Mouse (Mus musculus): ENCODE measurements around the gene Atp6v0e. TPM values are rescaled to one million over a fixed set of nuclear protein-coding genes. Genes with fewer than 3 reads are reported as not detected.

Gene Atp6v0e
- polyA plus RNA-seq, 1 experiment from 2014 or later, result 90.5 TPM

GRCm38 (mm10) chr17:26727110-26727755 lies 64.2 kb downstream of the Atp6v0e start:
- Histone ChIP-seq H3K4me1 (ENCODE audit: control insufficient read depth, insufficient read depth, low read length) (no peaks in the 10 kb centered on the region), H3K9ac (replicated peaks; ENCODE audit: low read length) (no peak overlapping the region), H3K27me3 (ENCODE audit: control insufficient read depth, insufficient read depth, low read length) (no peaks in the 10 kb centered on the region), H3K9me3 (ENCODE audit: control insufficient read depth, low read length) (no peaks in the 10 kb centered on the region), H3K27ac (replicated peaks; ENCODE audit: low read depth, low read length) (no peak overlapping the region), H3K4me2 (ENCODE audit: low read length) (no peak overlapping the region), H3K4me3 (replicated peaks; ENCODE audit: low read depth, low read length) (no peak overlapping the region), H3K36me3 (ENCODE audit: control insufficient read depth, insufficient read depth, low read length) (no peaks in the 10 kb centered on the region)
- WGBS, result 72% methylated on average over 3 of the region's 3 CpGs
- DNase-seq (no peak), ATAC-seq (ENCODE audit: low FRiP score, low TSS enrichment) (no peak)

- Histone ChIP-seq H3K9me3 (ENCODE audit: control insufficient read depth, low read length) (no peaks in the 10 kb centered on the region), H3K4me3 (replicated peaks; ENCODE audit: low read depth, low read length) (no peak overlapping the region), H3K4me2 (ENCODE audit: low read length) (no peak overlapping the region), H3K9ac (replicated peaks; ENCODE audit: low read length) (no peak overlapping the region), H3K27me3 (ENCODE audit: control insufficient read depth, insufficient read depth, low read length) (no peaks in the 10 kb centered on the region), H3K27ac (replicated peaks; ENCODE audit: low read depth, low read length) (no peak overlapping the region), H3K4me1 (ENCODE audit: control insufficient read depth, insufficient read depth, low read length) (no peaks in the 10 kb centered on the region), H3K36me3 (ENCODE audit: control insufficient read depth, insufficient read depth, low read length) (peaks cover 10% of the 10 kb centered on the region)
- 51% methylated on average over 4 of the region's 4 CpGs for WGBS
- no peak for DNase-seq
- no peak for ATAC-seq (ENCODE audit: low FRiP score, low TSS enrichment)
Measured at GRCm38 (mm10) chr17:26742581-26742980, 79.5 kb downstream of the Atp6v0e start.

- Histone ChIP-seq H3K4me2 (ENCODE audit: low read length) (no peak overlapping the region), H3K36me3 (ENCODE audit: control insufficient read depth, insufficient read depth, low read length) (peaks cover 10% of the 10 kb centered on the region), H3K27ac (replicated peaks; ENCODE audit: low read depth, low read length) (no peak overlapping the region), H3K27me3 (ENCODE audit: control insufficient read depth, insufficient read depth, low read length) (no peaks in the 10 kb centered on the region), H3K4me3 (replicated peaks; ENCODE audit: low read depth, low read length) (no peak overlapping the region), H3K9ac (replicated peaks; ENCODE audit: low read length) (no peak overlapping the region), H3K4me1 (ENCODE audit: control insufficient read depth, insufficient read depth, low read length) (no peaks in the 10 kb centered on the region), H3K9me3 (ENCODE audit: control insufficient read depth, low read length) (no peaks in the 10 kb centered on the region)
- ATAC-seq (ENCODE audit: low FRiP score, low TSS enrichment) (no peak), DNase-seq (no peak)
- WGBS, result 55% methylated on average over 1 of the region's 1 CpGs
Measured at GRCm38 (mm10) chr17:26743294-26743693, 80.3 kb downstream of the Atp6v0e start.

Other genes starting within 250 kb of the Atp6v0e start
- gene Neurl1b, start 248.4 kb upstream of the Atp6v0e start, polyA plus RNA-seq (2014; fragmentation: Nextera tagmentation; extraction: Ambion mirVana), result 1.6 and 3.6 TPM in 2 replicates
- 117 and 129 TPM in 2 replicates for gene Ergic1, start 101.7 kb upstream of the Atp6v0e start, polyA plus RNA-seq (2014; fragmentation: Nextera tagmentation; extraction: Ambion mirVana)
- gene Dusp1, start 101.1 kb upstream of the Atp6v0e start, polyA plus RNA-seq (2014; fragmentation: Nextera tagmentation; extraction: Ambion mirVana), result 44.2 and 45.8 TPM in 2 replicates
- 12.9 and 18.1 TPM in 2 replicates for gene Crebrf, start 52.4 kb downstream of the Atp6v0e start, polyA plus RNA-seq (2014; fragmentation: Nextera tagmentation; extraction: Ambion mirVana)
- gene Bnip1, start 117.8 kb downstream of the Atp6v0e start, polyA plus RNA-seq (2014; fragmentation: Nextera tagmentation; extraction: Ambion mirVana), result 54.5 and 59.0 TPM in 2 replicates
- gene Nkx2-5, start 181.8 kb downstream of the Atp6v0e start, polyA plus RNA-seq (2014; fragmentation: Nextera tagmentation; extraction: Ambion mirVana), result not detected in 2 replicates

All from midbrain, embryonic 14.5 days (tissue).